Mouse (Mus musculus): ENCODE results near the gene Cby3.
"Not testable (repeated sequence)": the region's sequence is repeated elsewhere in the genome, so short reads cannot be mapped to it uniquely, and the experiment has no call there.

The Cby3 gene

GRCm38 (mm10) chr11:50354162-50354561, at the start of gene Cby3:
Cby3 (plus strand) TSS chr11:50354462.
- no peak for DNase-seq (ENCODE audit: extremely low spot score)

GRCm38 (mm10) chr11:50312803-50313202, 41.5 kb upstream of the Cby3 start:
- DNase-seq (ENCODE audit: extremely low spot score), result no peak

GRCm38 (mm10) chr11:50319343-50319742, 34.9 kb upstream of the Cby3 start:
- DNase-seq (ENCODE audit: extremely low spot score), result not testable (repeated sequence)

GRCm38 (mm10) chr11:50321239-50321638, 33.0 kb upstream of the Cby3 start:
- DNase-seq (ENCODE audit: extremely low spot score), result no peak

- DNase-seq (ENCODE audit: extremely low spot score), result no peak
These were observed 31.9 kb upstream of the Cby3 start for GRCm38 (mm10) chr11:50322345-50322744.

- no peak for DNase-seq (ENCODE audit: extremely low spot score)
These were observed 30.4 kb upstream of the Cby3 start for GRCm38 (mm10) chr11:50323843-50324242.

GRCm38 (mm10) chr11:50324751-50325471, 29.4 kb upstream of the Cby3 start:
- DNase-seq (ENCODE audit: extremely low spot score), result no peak

- DNase-seq (ENCODE audit: extremely low spot score), result peak; percentile 100
These were observed 28.6 kb upstream of the Cby3 start, which contains the start of gene Canx for GRCm38 (mm10) chr11:50325496-50326301. Canx (minus strand) TSS chr11:50325673.

- DNase-seq (ENCODE audit: extremely low spot score), result no peak
These were observed 27.8 kb upstream of the Cby3 start for GRCm38 (mm10) chr11:50326302-50326966.

GRCm38 (mm10) chr11:50328075-50328625, 26.1 kb upstream of the Cby3 start:
- no peak for DNase-seq (ENCODE audit: extremely low spot score)

- DNase-seq (ENCODE audit: extremely low spot score), result no peak
These were observed 24.9 kb upstream of the Cby3 start for GRCm38 (mm10) chr11:50329378-50329777.

GRCm38 (mm10) chr11:50333181-50333580, 21.1 kb upstream of the Cby3 start:
- DNase-seq (ENCODE audit: extremely low spot score), result no peak

- DNase-seq (ENCODE audit: extremely low spot score), result no peak
These were observed 18.1 kb upstream of the Cby3 start for GRCm38 (mm10) chr11:50336126-50336525.

- DNase-seq (ENCODE audit: extremely low spot score), result no peak
These were observed 17.4 kb upstream of the Cby3 start for GRCm38 (mm10) chr11:50336891-50337290.

- no peak for DNase-seq (ENCODE audit: extremely low spot score)
These were observed 8.8 kb upstream of the Cby3 start for GRCm38 (mm10) chr11:50345486-50345885.

- DNase-seq (ENCODE audit: extremely low spot score), result no peak
These were observed 7.8 kb upstream of the Cby3 start for GRCm38 (mm10) chr11:50346256-50347032.

GRCm38 (mm10) chr11:50352177-50352576, 2.1 kb upstream of the Cby3 start:
- no peak for DNase-seq (ENCODE audit: extremely low spot score)

- DNase-seq (ENCODE audit: extremely low spot score), result no peak
These were observed 589 bp downstream of the Cby3 start for GRCm38 (mm10) chr11:50354851-50355250.

- DNase-seq (ENCODE audit: extremely low spot score), result no peak
These were observed 1.1 kb downstream of the Cby3 start for GRCm38 (mm10) chr11:50355395-50355794.

- DNase-seq (ENCODE audit: extremely low spot score), result peak; percentile 78
These were observed 4.9 kb downstream of the Cby3 start for GRCm38 (mm10) chr11:50358950-50359861.

All from embryo, embryonic 9.5 days (tissue).